Mouse (Mus musculus): ENCODE data around the gene Zbtb7b.

Zbtb7b gene

GRCm38 (mm10) chr3:89337721-89338578 lies 56.6 kb downstream of the Zbtb7b start, which contains the start of gene Efna4:
Efna4 (minus strand) TSS chr3:89338028.
- peak; percentile 84 for DNase-seq (ENCODE audit: extremely low spot score, low spot score)

GRCm38 (mm10) chr3:89337062-89337720 lies 57.4 kb downstream of the Zbtb7b start:
- no peak for DNase-seq (ENCODE audit: extremely low spot score, low spot score)

GRCm38 (mm10) chr3:89336529-89336928 lies 58.0 kb downstream of the Zbtb7b start:
- no peak for DNase-seq (ENCODE audit: extremely low spot score, low spot score)

- DNase-seq (ENCODE audit: extremely low spot score, low spot score) = no peak
Observed at GRCm38 (mm10) chr3:89333053-89333452, 61.5 kb downstream of the Zbtb7b start.

GRCm38 (mm10) chr3:89332476-89332875 lies 62.1 kb downstream of the Zbtb7b start:
- DNase-seq (ENCODE audit: extremely low spot score, low spot score) = no peak

- no peak for DNase-seq (ENCODE audit: extremely low spot score, low spot score)
Observed at GRCm38 (mm10) chr3:89332013-89332412, 62.6 kb downstream of the Zbtb7b start.

- no peak for DNase-seq (ENCODE audit: extremely low spot score, low spot score)
Observed at GRCm38 (mm10) chr3:89331561-89331960, 63.0 kb downstream of the Zbtb7b start.

GRCm38 (mm10) chr3:89330948-89331347 lies 63.6 kb downstream of the Zbtb7b start:
- peak; percentile 43 for DNase-seq (ENCODE audit: extremely low spot score, low spot score)

- no peak for DNase-seq (ENCODE audit: extremely low spot score, low spot score)
Observed at GRCm38 (mm10) chr3:89330346-89330745, 64.2 kb downstream of the Zbtb7b start.

- DNase-seq (ENCODE audit: extremely low spot score, low spot score) = no peak
Observed at GRCm38 (mm10) chr3:89328623-89329022, 66.0 kb downstream of the Zbtb7b start.

Measured in neural tube, embryonic 10.5 days (tissue).